Mouse (Mus musculus): ENCODE measurements around the gene Olfr822.
A peak's percentile ranks its signal among the peaks of the same experiment; 100 is the strongest.
"Not testable (repeated sequence)": the region's sequence is repeated elsewhere in the genome, so short reads cannot be mapped to it uniquely, and the experiment has no call there.

The Olfr822 gene

DNA sequence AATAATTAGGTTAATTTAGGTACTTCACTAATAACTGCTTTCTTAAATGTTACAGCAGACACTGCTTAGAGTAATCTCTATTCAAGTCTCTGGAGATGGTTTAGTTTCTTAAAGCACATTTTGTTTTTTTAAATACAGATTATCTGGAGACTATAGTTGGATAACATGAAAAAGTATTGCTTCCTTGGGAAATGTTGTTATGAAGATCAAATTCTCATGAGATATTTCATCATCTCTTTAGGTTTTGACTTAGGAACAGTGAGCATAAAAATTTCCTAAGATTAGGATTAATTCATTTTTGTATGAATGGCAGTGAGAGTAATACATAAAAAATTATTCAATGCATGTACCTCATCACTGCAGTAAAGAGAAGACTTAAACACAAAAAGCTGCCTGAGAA lies at the start of gene Olfr822:
Gene Olfr822 (plus strand): TSS at position 301 of the 400 bp plus-strand sequence.
- no peak for DNase-seq

DNA sequence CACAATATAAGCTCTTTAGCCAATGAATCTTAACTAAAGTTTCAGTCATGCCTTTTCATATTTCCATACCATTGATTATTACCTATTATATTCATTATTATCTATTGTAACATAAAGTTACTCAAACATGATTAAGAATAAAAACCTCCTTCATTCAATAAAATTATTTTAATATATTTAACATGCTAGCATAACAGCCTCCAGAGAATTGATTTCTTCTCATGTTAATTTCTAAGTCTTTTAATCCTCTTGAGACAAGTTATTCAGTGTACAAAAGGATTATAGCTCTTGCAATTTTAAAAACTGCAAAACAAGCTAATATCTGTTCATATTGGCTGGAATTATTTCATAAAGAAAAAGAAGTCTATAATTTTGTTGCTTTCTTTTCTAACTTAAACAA lies 41.0 kb upstream of the Olfr822 start, which contains the start of gene Olfr821:
Gene Olfr821 (plus strand): TSS at position 301 of the 400 bp plus-strand sequence.
- DNase-seq, result no peak

- DNase-seq, result no peak
These were observed 33.9 kb upstream of the Olfr822 start for GRCm38 (mm10) chr10:130037096-130037495.

DNA sequence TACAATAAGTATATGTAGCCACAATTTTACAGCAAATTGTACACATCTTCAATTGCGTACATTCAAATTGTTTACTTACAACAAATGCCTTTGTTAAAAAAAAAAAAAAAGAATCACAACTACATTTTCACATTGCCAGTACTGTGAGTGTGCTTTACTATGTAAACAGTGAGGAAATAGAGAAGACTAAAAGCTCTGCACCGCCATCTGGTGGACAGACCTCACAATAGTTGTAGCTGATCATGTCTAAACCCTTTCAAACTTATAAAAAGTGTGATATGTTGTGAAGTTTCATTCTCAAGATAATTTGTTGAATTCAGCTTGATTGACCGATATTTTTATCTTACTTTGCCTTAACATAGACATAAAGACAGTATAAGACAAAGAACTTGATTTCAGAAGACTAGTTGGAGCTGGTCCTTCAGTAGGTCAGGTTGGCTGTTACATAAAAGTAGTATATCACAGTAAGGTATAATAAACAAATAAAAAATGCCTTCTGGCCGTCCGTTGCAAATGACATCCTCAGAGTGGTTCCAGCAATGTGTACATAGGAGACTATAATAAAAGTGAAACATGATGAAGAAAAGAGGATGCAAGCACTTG lies 21.9 kb downstream of the Olfr822 start:
- DNase-seq, result peak; percentile 54

- DNase-seq, result no peak
These were observed 25.1 kb downstream of the Olfr822 start for GRCm38 (mm10) chr10:130096104-130096503.

DNA sequence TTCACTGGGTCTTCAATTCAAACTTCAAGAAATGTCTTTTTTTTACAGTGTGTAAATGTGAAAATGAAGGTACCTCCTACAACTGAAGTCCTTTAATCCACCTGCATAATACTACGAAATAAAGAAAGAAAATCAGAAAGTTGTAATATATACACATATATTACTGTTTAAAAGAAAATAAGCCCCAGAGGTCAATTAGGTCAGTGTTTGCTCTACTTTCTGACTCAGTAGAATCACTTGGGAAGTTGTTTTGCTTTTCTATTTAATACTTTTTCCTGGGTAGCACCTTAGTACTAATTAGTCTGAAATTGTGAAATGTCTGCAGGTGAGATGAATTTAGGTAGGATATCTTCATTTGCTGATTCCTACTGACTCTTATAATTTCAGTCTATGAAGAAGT lies 44.3 kb downstream of the Olfr822 start, which contains the start of gene Olfr823:
Gene Olfr823 (minus strand): TSS at position 101 of the 400 bp plus-strand sequence.
- DNase-seq, result not testable (repeated sequence)

- DNase-seq, result not testable (repeated sequence)
These were observed 45.0 kb downstream of the Olfr822 start for GRCm38 (mm10) chr10:130116045-130116444.

Data from kidney, adult 9 months (tissue).